Mouse (Mus musculus): ENCODE results near the gene Ptpn23. TPM values are rescaled to one million over a fixed set of nuclear protein-coding genes. Genes with fewer than 3 reads are reported as not detected.

Ptpn23 gene
- total RNA-seq, 4 experiments from 2014 or later, result 12.9 to 17.1 (median 14.5) TPM

Other genes with a start within 250 kb of the Ptpn23 start
- under 1 TPM; 0.12 to 0.41 (median 0.19) TPM for gene Cspg5, start 164.4 kb downstream of the Ptpn23 start, total RNA-seq (2022)
- 1 to 10 TPM; 2.6 to 3.3 (median 3.1) TPM for gene Elp6, start 103.0 kb downstream of the Ptpn23 start, total RNA-seq (2022)
- gene Scap, start 74.9 kb downstream of the Ptpn23 start, total RNA-seq (2022), result 10 to 100 TPM; 23.7 to 34.9 (median 29.3) TPM
- 1 to 10 TPM in 1 of 4 experiments, not detected in 3; 3.0 TPM for gene Ngp, start 11.5 kb upstream of the Ptpn23 start, total RNA-seq (2022)
- 10 to 100 TPM in 3 of 4 experiments, 1 to 10 TPM in 1; 9.2 to 14.6 (median 11.1) TPM for gene Klhl18, start 68.5 kb upstream of the Ptpn23 start, total RNA-seq (2022)
- under 1 TPM; 0.14 to 0.31 (median 0.20) TPM for gene Kif9, start 68.7 kb upstream of the Ptpn23 start, total RNA-seq (2022)
- gene Setd2, start 124.4 kb upstream of the Ptpn23 start, total RNA-seq (2022), result 10 to 100 TPM; 32.6 to 44.5 (median 36.5) TPM
- gene Nradd, start 216.2 kb upstream of the Ptpn23 start, total RNA-seq (2022), result 1 to 10 TPM in 2 of 4 experiments, under 1 TPM in 2; 0.79 to 1.4 (median 0.97) TPM
- gene Nbeal2, start 245.9 kb upstream of the Ptpn23 start, total RNA-seq (2022), result 10 to 100 TPM in 1 of 4 experiments, 1 to 10 TPM in 3; 5.8 to 10.8 (median 8.5) TPM
- gene Ccdc12, start 248.3 kb upstream of the Ptpn23 start, total RNA-seq (2022), result 10 to 100 TPM; 56.2 to 69.2 (median 65.3) TPM

Measured in heart, adult 8-10 months (tissue).